Mouse (Mus musculus) midbrain, embryonic 13.5 days (tissue): ENCODE measurements around the gene P2rx4. TPM values are rescaled to one million over a fixed set of nuclear protein-coding genes. Genes with fewer than 3 reads are reported as not detected.

Experiments
- ATAC-seq: fragments of 200-750 bp; cut with Nextera tagmentation; 2 replicates; pipeline ENCODE4 v1.8.0; 2017; ENCODE audit warnings: mild to moderate bottlenecking, moderate TSS enrichment, moderate library complexity
- H3K27ac ChIP-seq: fragments of 300-500 bp; sonication (generic); 2 replicates; pipeline ENCODE4 v1.5.1; 2015; ENCODE audit warnings: inconsistent platforms, mild to moderate bottlenecking, moderate library complexity
- H3K27me3 ChIP-seq: fragments of 300-500 bp; sonication (generic); 2 replicates; pipeline ENCODE4 v1.6.1; 2015; ENCODE audit warnings: mild to moderate bottlenecking, inconsistent platforms
- H3K36me3 ChIP-seq: fragments of 300-500 bp; sonication (generic); 2 replicates; pipeline ENCODE4 v1.6.1; 2015; ENCODE audit warnings: mild to moderate bottlenecking, inconsistent platforms
- H3K4me1 ChIP-seq: fragments of 300-500 bp; sonication (generic); replicated peaks from 2 replicates; pipeline ENCODE4 v1.6.1; 2015; ENCODE audit warnings: inconsistent platforms
- H3K4me2 ChIP-seq: fragments of 300-500 bp; sonication (generic); replicated peaks from 2 replicates; pipeline ENCODE4 v1.6.1; 2015; ENCODE audit warnings: moderate library complexity, mild to moderate bottlenecking, inconsistent platforms
- H3K4me3 ChIP-seq: fragments of 300-500 bp; sonication (generic); replicated peaks from 2 replicates; pipeline ENCODE4 v1.5.1; 2015; ENCODE audit warnings: mild to moderate bottlenecking, inconsistent platforms
- H3K9ac ChIP-seq: fragments of 300-500 bp; sonication (generic); replicated peaks from 2 replicates; pipeline ENCODE4 v1.6.1; 2015; ENCODE audit warnings: mild to moderate bottlenecking, inconsistent platforms
- H3K9me3 ChIP-seq: fragments of 300-500 bp; sonication (generic); 2 replicates; pipeline ENCODE4 v1.6.1; 2016; ENCODE audit warnings: mild to moderate bottlenecking, inconsistent platforms
- WGBS: fragments of 180-500 bp; shearing (Covaris S2); methylation state at CpG from one replicate; pipeline ENCODE4 v1.1.7; 2015; 5-methylcytosine and 5-hydroxymethylcytosine counted together
- polyA plus RNA-seq: library from polyadenylated mRNA; unstranded; fragments of >200 nt; fragmentation: Nextera tagmentation; extraction: Ambion mirVana; gene quantifications from 2 replicates; pipeline ENCODE4 v1.2.1, GENCODE M21; 2015

Gene P2rx4
- polyA plus RNA-seq, 1 experiment from 2014 or later: 14.5 TPM

- 92% methylated on average over 7 of the region's 7 CpGs for WGBS
- Histone ChIP-seq H3K27me3 (no peaks in the 10 kb centered on the region), H3K4me1 (peaks cover 13% of the 10 kb centered on the region), H3K4me3 (no peak overlapping the region), H3K4me2 (no peak overlapping the region), H3K9me3 (no peaks in the 10 kb centered on the region), H3K36me3 (no peaks in the 10 kb centered on the region), H3K27ac (no peak overlapping the region), H3K9ac (no peak overlapping the region)
- ATAC-seq: no peak
Observed at GRCm38 (mm10) chr5:122689153-122689552, 18.2 kb upstream of the P2rx4 start.

- no peaks in the 10 kb centered on the region for H3K27me3 ChIP-seq
- no peaks in the 10 kb centered on the region for H3K9me3 ChIP-seq
- H3K4me3 ChIP-seq: no peak overlapping the region
- H3K4me2 ChIP-seq: no peak overlapping the region
- 52% methylated on average over 6 of the region's 6 CpGs for WGBS
- H3K4me1 ChIP-seq: peaks cover 13% of the 10 kb centered on the region
- no peak for ATAC-seq
- H3K27ac ChIP-seq: no peak overlapping the region
- no peak overlapping the region for H3K9ac ChIP-seq
- H3K36me3 ChIP-seq: no peaks in the 10 kb centered on the region
Observed at GRCm38 (mm10) chr5:122690486-122690885, 16.9 kb upstream of the P2rx4 start.

- Histone ChIP-seq H3K9ac (0 out of 2 replicates have a peak overlapping the region, but pooled peaks have one; percentile 32), H3K36me3 (no peaks in the 10 kb centered on the region), H3K4me2 (no peak overlapping the region), H3K4me3 (no peak overlapping the region), H3K4me1 (peaks cover 13% of the 10 kb centered on the region), H3K27me3 (no peaks in the 10 kb centered on the region), H3K27ac (peak overlapping the region; percentile 74), H3K9me3 (no peaks in the 10 kb centered on the region)
- ATAC-seq: peak; percentile 83
- 24% methylated on average over 13 of the region's 13 CpGs for WGBS
Observed at GRCm38 (mm10) chr5:122693431-122694207, 13.7 kb upstream of the P2rx4 start.

GRCm38 (mm10) chr5:122695516-122695915 is 11.8 kb upstream of the P2rx4 start:
- no peak for ATAC-seq
- Histone ChIP-seq H3K9ac (no peak overlapping the region), H3K4me3 (no peak overlapping the region), H3K4me2 (no peak overlapping the region), H3K27ac (no peak overlapping the region), H3K27me3 (no peaks in the 10 kb centered on the region), H3K9me3 (no peaks in the 10 kb centered on the region), H3K36me3 (no peaks in the 10 kb centered on the region), H3K4me1 (peaks cover 13% of the 10 kb centered on the region)
- 77% methylated on average over 8 of the region's 8 CpGs for WGBS

GRCm38 (mm10) chr5:122698041-122698700 is 9.2 kb upstream of the P2rx4 start:
- no peak overlapping the region for H3K9ac ChIP-seq
- no peak for ATAC-seq
- no peaks in the 10 kb centered on the region for H3K27me3 ChIP-seq
- H3K4me1 ChIP-seq: peaks cover 7% of the 10 kb centered on the region
- no peaks in the 10 kb centered on the region for H3K36me3 ChIP-seq
- WGBS: 89% methylated on average over 10 of the region's 10 CpGs
- H3K27ac ChIP-seq: no peak overlapping the region
- no peak overlapping the region for H3K4me2 ChIP-seq
- H3K9me3 ChIP-seq: no peaks in the 10 kb centered on the region
- H3K4me3 ChIP-seq: no peak overlapping the region

GRCm38 (mm10) chr5:122698701-122699060 is 8.7 kb upstream of the P2rx4 start:
- WGBS: 83% methylated on average over 9 of the region's 9 CpGs
- no peak overlapping the region for H3K4me2 ChIP-seq
- H3K4me3 ChIP-seq: no peak overlapping the region
- no peak for ATAC-seq
- H3K4me1 ChIP-seq: peaks cover 2% of the 10 kb centered on the region
- no peaks in the 10 kb centered on the region for H3K36me3 ChIP-seq
- H3K27ac ChIP-seq: no peak overlapping the region
- no peak overlapping the region for H3K9ac ChIP-seq
- no peaks in the 10 kb centered on the region for H3K27me3 ChIP-seq
- no peaks in the 10 kb centered on the region for H3K9me3 ChIP-seq

GRCm38 (mm10) chr5:122700109-122700836 is 7.1 kb upstream of the P2rx4 start:
- WGBS: 92% methylated on average over 12 of the region's 12 CpGs
- no peak for ATAC-seq
- Histone ChIP-seq H3K4me3 (no peak overlapping the region), H3K4me1 (no peaks in the 10 kb centered on the region), H3K27ac (no peak overlapping the region), H3K27me3 (no peaks in the 10 kb centered on the region), H3K9me3 (no peaks in the 10 kb centered on the region), H3K9ac (no peak overlapping the region), H3K36me3 (no peaks in the 10 kb centered on the region), H3K4me2 (no peak overlapping the region)

GRCm38 (mm10) chr5:122700837-122701212 is 6.5 kb upstream of the P2rx4 start:
- WGBS: 76% methylated on average over 5 of the region's 5 CpGs
- Histone ChIP-seq H3K27ac (no peak overlapping the region), H3K27me3 (no peaks in the 10 kb centered on the region), H3K4me1 (no peaks in the 10 kb centered on the region), H3K4me2 (no peak overlapping the region), H3K36me3 (no peaks in the 10 kb centered on the region), H3K4me3 (no peak overlapping the region), H3K9me3 (no peaks in the 10 kb centered on the region), H3K9ac (no peak overlapping the region)
- ATAC-seq: no peak

GRCm38 (mm10) chr5:122702156-122702555 is 5.2 kb upstream of the P2rx4 start:
- Histone ChIP-seq H3K27ac (no peak overlapping the region), H3K4me1 (peaks cover 10% of the 10 kb centered on the region), H3K36me3 (no peaks in the 10 kb centered on the region), H3K9me3 (no peaks in the 10 kb centered on the region), H3K4me3 (no peak overlapping the region), H3K9ac (no peak overlapping the region), H3K4me2 (no peak overlapping the region), H3K27me3 (no peaks in the 10 kb centered on the region)
- no peak for ATAC-seq
- 82% methylated on average over 6 of the region's 6 CpGs for WGBS

- Histone ChIP-seq H3K4me2 (no peak overlapping the region), H3K27ac (no peak overlapping the region), H3K4me3 (no peak overlapping the region), H3K4me1 (peaks cover 17% of the 10 kb centered on the region), H3K9ac (no peak overlapping the region), H3K36me3 (no peaks in the 10 kb centered on the region), H3K27me3 (no peaks in the 10 kb centered on the region), H3K9me3 (no peaks in the 10 kb centered on the region)
- WGBS: 78% methylated on average over 2 of the region's 2 CpGs
- ATAC-seq: no peak
Observed at GRCm38 (mm10) chr5:122703574-122703973, 3.8 kb upstream of the P2rx4 start.

- Histone ChIP-seq H3K9ac (no peak overlapping the region), H3K27ac (no peak overlapping the region), H3K4me2 (no peak overlapping the region), H3K4me3 (no peak overlapping the region), H3K36me3 (no peaks in the 10 kb centered on the region), H3K4me1 (peaks cover 17% of the 10 kb centered on the region), H3K9me3 (no peaks in the 10 kb centered on the region), H3K27me3 (no peaks in the 10 kb centered on the region)
- no peak for ATAC-seq
- 86% methylated on average over 4 of the region's 4 CpGs for WGBS
Observed at GRCm38 (mm10) chr5:122704571-122704970, 2.8 kb upstream of the P2rx4 start.

- H3K4me3 ChIP-seq: no peak overlapping the region
- WGBS: 78% methylated on average over 3 of the region's 3 CpGs
- H3K9me3 ChIP-seq: no peaks in the 10 kb centered on the region
- no peak for ATAC-seq
- H3K9ac ChIP-seq: no peak overlapping the region
- H3K27me3 ChIP-seq: no peaks in the 10 kb centered on the region
- no peaks in the 10 kb centered on the region for H3K36me3 ChIP-seq
- no peak overlapping the region for H3K27ac ChIP-seq
- peaks cover 17% of the 10 kb centered on the region for H3K4me1 ChIP-seq
- no peak overlapping the region for H3K4me2 ChIP-seq
Observed at GRCm38 (mm10) chr5:122705174-122705573, 2.2 kb upstream of the P2rx4 start.
